Comparison of ENCODE assay signal across 24 mouse cellular contexts in genomic region chr5:63534197-63534596, GRCm38 (mm10).
DNase-seq lines count a peak whose midpoint lies in the region; ATAC-seq and TF ChIP-seq lines count a peak whose summit lies in the region.
"Had no signal": no experiment of that assay in that cellular context is flagged by ENCODE, and none has a peak within 500 bp of the region (broad histone marks: within the 10 kb centered on the region; RNA-seq: fewer than 3 reads in every experiment).

No protein-coding gene starts in this region.

- H3K36me3 ChIP-seq in forebrain, embryonic 12.5 days (replicated peaks) = no peaks in the 10 kb centered on the region
- H3K36me3 ChIP-seq in forebrain, postnatal 0 days (ENCODE audit: insufficient read depth) = no peaks in the 10 kb centered on the region
- H3K36me3 ChIP-seq in midbrain, embryonic 14.5 days (ENCODE audit: control insufficient read depth, insufficient read depth, low read length) = no peaks in the 10 kb centered on the region
- H3K36me3 ChIP-seq in midbrain, embryonic 16.5 days (ENCODE audit: control insufficient read depth, insufficient read depth, low read length) = no peaks in the 10 kb centered on the region
- no peaks in the 10 kb centered on the region for H3K36me3 ChIP-seq in neural tube, embryonic 12.5 days
- H3K36me3 ChIP-seq: embryonic facial prominence, embryonic 12.5 days; limb, embryonic 12.5 days; midbrain, embryonic 10.5 days had no signal

- no peak overlapping the region for H3K27ac ChIP-seq in forebrain, embryonic 12.5 days
- no peak overlapping the region for H3K27ac ChIP-seq in forebrain, postnatal 0 days (ENCODE audit: low read depth, low read length)
- no peak overlapping the region for H3K27ac ChIP-seq in midbrain, embryonic 14.5 days (replicated peaks; ENCODE audit: low read depth, low read length)
- no peak overlapping the region for H3K27ac ChIP-seq in midbrain, embryonic 16.5 days (ENCODE audit: low read length)
- H3K27ac ChIP-seq in neural tube, embryonic 12.5 days = no peak overlapping the region
- H3K27ac ChIP-seq: embryonic facial prominence, embryonic 12.5 days; limb, embryonic 12.5 days; macrophage; midbrain, embryonic 10.5 days had no signal

- no peaks in the 10 kb centered on the region for H3K9me3 ChIP-seq in forebrain, embryonic 12.5 days
- H3K9me3 ChIP-seq in forebrain, postnatal 0 days (ENCODE audit: low read length) = no peaks in the 10 kb centered on the region
- no peaks in the 10 kb centered on the region for H3K9me3 ChIP-seq in midbrain, embryonic 14.5 days (ENCODE audit: control insufficient read depth, low read length)
- H3K9me3 ChIP-seq in midbrain, embryonic 16.5 days (replicated peaks; ENCODE audit: control insufficient read depth, low read length, poor library complexity, severe bottlenecking) = no peaks in the 10 kb centered on the region
- no peaks in the 10 kb centered on the region for H3K9me3 ChIP-seq in neural tube, embryonic 12.5 days
- H3K9me3 ChIP-seq: embryonic facial prominence, embryonic 12.5 days; limb, embryonic 12.5 days; midbrain, embryonic 10.5 days had no signal

- H3K9ac ChIP-seq in forebrain, embryonic 12.5 days = no peak overlapping the region
- H3K9ac ChIP-seq in forebrain, postnatal 0 days = no peak overlapping the region
- H3K9ac ChIP-seq in midbrain, embryonic 14.5 days (replicated peaks; ENCODE audit: low read length) = no peak overlapping the region
- no peak overlapping the region for H3K9ac ChIP-seq in midbrain, embryonic 16.5 days (ENCODE audit: low read depth, low read length)
- H3K9ac ChIP-seq in neural tube, embryonic 12.5 days = no peak overlapping the region
- H3K9ac ChIP-seq: embryonic facial prominence, embryonic 12.5 days; limb, embryonic 12.5 days; liver, postnatal 0 days had no signal

- no peak overlapping the region for H3K4me2 ChIP-seq in forebrain, embryonic 12.5 days
- no peak overlapping the region for H3K4me2 ChIP-seq in forebrain, postnatal 0 days (ENCODE audit: low read depth)
- no peak overlapping the region for H3K4me2 ChIP-seq in midbrain, embryonic 14.5 days (ENCODE audit: low read length)
- H3K4me2 ChIP-seq in midbrain, embryonic 16.5 days (ENCODE audit: low read length) = no peak overlapping the region
- H3K4me2 ChIP-seq in neural tube, embryonic 12.5 days (replicated peaks) = no peak overlapping the region
- H3K4me2 ChIP-seq: embryonic facial prominence, embryonic 12.5 days; heart, embryonic 11.5 days; limb, embryonic 12.5 days; liver, embryonic 11.5 days had no signal

- no peak for TF ChIP-seq CTCF in forebrain, postnatal 0 days (IDR thresholded peaks at IDR 0.05; ENCODE audit: low read depth)

- 0 out of 2 replicates have a peak, but pooled peaks have one; percentile 51 for ATAC-seq in forebrain, embryonic 12.5 days (ENCODE audit: low FRiP score)
- no peak for ATAC-seq in forebrain, postnatal 0 days
- ATAC-seq in midbrain, embryonic 14.5 days (ENCODE audit: low FRiP score, low TSS enrichment) = no peak
- ATAC-seq in midbrain, embryonic 16.5 days = no peak
- peak; percentile 37; the same call in 1 of the 2 replicates for ATAC-seq in neural tube, embryonic 12.5 days (ENCODE audit: low FRiP score, low read depth)
- ATAC-seq: intestine, postnatal 0 days; liver, postnatal 0 days; lung, postnatal 0 days had no signal

- DNase-seq in forebrain, postnatal 0 days = no peak
- peak; percentile 4 for DNase-seq in midbrain, embryonic 14.5 days
- DNase-seq in embryo, embryonic 11.5 days (ENCODE audit: low read depth, low spot score) = peak; percentile 5
- DNase-seq in heart, adult 18-20 months = no peak
- DNase-seq in adrenal gland, postnatal 14 days = no peak
- DNase-seq: adrenal gland, adult 8-10 months; cerebellum, adult 8-10 months; cerebellum, postnatal 36 days; kidney, postnatal 36 days; liver, postnatal 0 days; retina, postnatal 1 day; right cerebral cortex, postnatal 25 days; spleen, adult 18-20 months had no signal

- WGBS in forebrain, embryonic 12.5 days = 56% methylated on average over 7 of the region's 7 CpGs
- 45% methylated on average over 7 of the region's 7 CpGs for WGBS in forebrain, postnatal 0 days
- 55% methylated on average over 7 of the region's 7 CpGs for WGBS in midbrain, embryonic 14.5 days
- WGBS in midbrain, embryonic 16.5 days = 50% methylated on average over 7 of the region's 7 CpGs
- WGBS in neural tube, embryonic 12.5 days = 20% methylated on average over 7 of the region's 7 CpGs

- no peak overlapping the region for H3K4me3 ChIP-seq in forebrain, embryonic 12.5 days (replicated peaks)
- no peak overlapping the region for H3K4me3 ChIP-seq in forebrain, postnatal 0 days (ENCODE audit: low read depth, low read length)
- H3K4me3 ChIP-seq in midbrain, embryonic 14.5 days (replicated peaks; ENCODE audit: low read depth, low read length) = no peak overlapping the region
- H3K4me3 ChIP-seq in midbrain, embryonic 16.5 days (ENCODE audit: low read depth, low read length) = no peak overlapping the region
- H3K4me3 ChIP-seq in neural tube, embryonic 12.5 days = no peak overlapping the region
- H3K4me3 ChIP-seq: embryonic facial prominence, embryonic 12.5 days; limb, embryonic 12.5 days; midbrain, embryonic 10.5 days had no signal

- no peaks in the 10 kb centered on the region for H3K4me1 ChIP-seq in forebrain, embryonic 12.5 days
- no peaks in the 10 kb centered on the region for H3K4me1 ChIP-seq in forebrain, postnatal 0 days (ENCODE audit: insufficient read depth)
- no peaks in the 10 kb centered on the region for H3K4me1 ChIP-seq in midbrain, embryonic 14.5 days (ENCODE audit: control insufficient read depth, insufficient read depth, low read length)
- no peaks in the 10 kb centered on the region for H3K4me1 ChIP-seq in midbrain, embryonic 16.5 days (ENCODE audit: control insufficient read depth, insufficient read depth, low read length)
- no peaks in the 10 kb centered on the region for H3K4me1 ChIP-seq in neural tube, embryonic 12.5 days
- H3K4me1 ChIP-seq: embryonic facial prominence, embryonic 12.5 days; limb, embryonic 12.5 days; midbrain, embryonic 10.5 days had no signal

- H3K27me3 ChIP-seq in forebrain, embryonic 12.5 days = no peaks in the 10 kb centered on the region
- H3K27me3 ChIP-seq in forebrain, postnatal 0 days (ENCODE audit: insufficient read depth, low read length) = no peaks in the 10 kb centered on the region
- no peaks in the 10 kb centered on the region for H3K27me3 ChIP-seq in midbrain, embryonic 14.5 days (ENCODE audit: control insufficient read depth, insufficient read depth, low read length)
- no peaks in the 10 kb centered on the region for H3K27me3 ChIP-seq in midbrain, embryonic 16.5 days (ENCODE audit: control insufficient read depth, insufficient read depth, low read depth, low read length)
- no peaks in the 10 kb centered on the region for H3K27me3 ChIP-seq in neural tube, embryonic 12.5 days (replicated peaks)
- H3K27me3 ChIP-seq: embryonic facial prominence, embryonic 12.5 days; limb, embryonic 12.5 days had no signal

Comparison
In these comparisons a context has a peak if more than half of its experiments do, and no peak if none do; other contexts are left out.
1. ATAC-seq: peak in forebrain, embryonic 12.5 days (single experiment) and neural tube, embryonic 12.5 days (single experiment); none in forebrain, postnatal 0 days (single experiment), midbrain, embryonic 14.5 days (single experiment) and midbrain, embryonic 16.5 days (single experiment).
2. DNase-seq: peak in midbrain, embryonic 14.5 days (single experiment) and embryo, embryonic 11.5 days (single experiment); none in forebrain, postnatal 0 days (single experiment), heart, adult 18-20 months (0 of 2) and adrenal gland, postnatal 14 days (single experiment).